8 mouse cellular contexts compared by ENCODE assay signal in genomic region chr17:23563595-23564367, GRCm38 (mm10). TPM values are rescaled to one million over a fixed set of nuclear protein-coding genes. Genes with fewer than 3 reads are reported as not detected.
DNase-seq lines count a peak whose midpoint lies in the region; ATAC-seq and TF ChIP-seq lines count a peak whose summit lies in the region.

Zfp213 (minus strand) TSS chr17:23564238.

- DNase-seq in gastrocnemius, postnatal 10 days: peak; percentile 97
- DNase-seq in left cerebral cortex, postnatal 10 days (ENCODE audit: extremely low spot score in 1 of 2, low spot score in 2 of 2): peak; percentile 91 to 98
- DNase-seq in right cerebral cortex, postnatal 25 days: peak; percentile 97
- peak; percentile 94 for DNase-seq in urinary bladder, postnatal 4 days (ENCODE audit: low spot score in 2 of 2)

- intact Hi-C loops in left cerebral cortex, postnatal 10 days (cut with DNase I): no loop called here

- H3K27ac ChIP-seq in cortical plate, adult 2 months (ENCODE audit: insufficient read depth, low read length): peak within 1 kb of the TSS; percentile 39; the same call in 1 of the 2 replicates

- H3K4me3 ChIP-seq in cortical plate, adult 2 months (ENCODE audit: insufficient read depth, low read length): peak within 1 kb of the TSS; percentile 53

- peaks cover 1% of the 10 kb centered on the region; the same call in 1 of the 2 replicates for H3K4me1 ChIP-seq in cortical plate, adult 2 months (ENCODE audit: control insufficient read depth, insufficient read depth, low read length)

- no peak for TF ChIP-seq CTCF in cortical plate, adult 2 months (IDR thresholded peaks at IDR 0.05; ENCODE audit: extremely low read depth, insufficient read depth, low read length)

- TF ChIP-seq POLR2A in cortical plate, adult 2 months (IDR thresholded peaks at IDR 0.05; ENCODE audit: extremely low read depth, insufficient read depth, low read length): no peak; the same call in none of the 2 replicates

- peak; percentile 83 for ATAC-seq in activated CD4-positive, CD25-positive, alpha-beta regulatory T cell, adult 4 months
- peak; percentile 89 for ATAC-seq in inflammation-experienced regulatory T-cells, adult 6 months
- ATAC-seq in megakaryocyte-erythroid progenitor cell, adult 5-6 weeks (replicated peaks; ENCODE audit: low FRiP score, low TSS enrichment, poor library complexity, severe bottlenecking): peak; percentile 87

RNA-seq across cellular contexts. Expression of gene Zfp213, which starts in this region (rescaled TPM):
- polyA plus RNA-seq in activated CD4-positive, CD25-positive, alpha-beta regulatory T cell, adult 4 months (2017; shearing (Covaris generic)): 1 to 10 TPM; 4.3 to 4.9 TPM
- 7.9 and 8.7 TPM in 2 replicates for polyA plus RNA-seq in cortical plate, adult 2 months (2012; rRNA removed)
- 1 to 10 TPM; 3.3 to 4.1 TPM for total RNA-seq in gastrocnemius, postnatal 10 days (2021)
- polyA plus RNA-seq in inflammation-experienced regulatory T-cells, adult 6 months (2017; shearing (Covaris generic)): 1 to 10 TPM; 4.0 to 5.5 (median 4.8) TPM
- 1 to 10 TPM; 6.6 to 6.7 TPM for total RNA-seq in left cerebral cortex, postnatal 10 days (2021)
- total RNA-seq in megakaryocyte-erythroid progenitor cell, adult 5-6 weeks (2014; fragmentation: Nextera tagmentation): 7.4 and 7.8 TPM in 2 replicates
- 4.9 and 7.5 TPM in 2 replicates for total RNA-seq in megakaryocyte-erythroid progenitor cell, adult 5-6 weeks (2017)

Comparison
In these comparisons a context has a peak if more than half of its experiments do, and no peak if none do; other contexts are left out.
1. Peak in every context shown above with its lines: DNase-seq, ATAC-seq, H3K4me3 ChIP-seq and H3K27ac ChIP-seq.